Mouse (Mus musculus) bone marrow, adult 2 months (tissue): ENCODE measurements around the gene Grwd1.

Experiments
- CTCF ChIP-seq: fragments of 200-500 bp; IDR thresholded peaks from 2 replicates; pipeline ENCODE4 v1.5.1; 2011; ENCODE audit warnings: low read length, control low read depth; ENCODE audit not compliant: control insufficient read depth, insufficient read depth
- POLR2A ChIP-seq: fragments of 200-500 bp; IDR thresholded peaks from 2 replicates; pipeline ENCODE4 v1.6.1; 2011; ENCODE audit warnings: low read depth, mild to moderate bottlenecking, control low read depth, low read length, borderline replicate concordance; ENCODE audit not compliant: control insufficient read depth

DNA sequence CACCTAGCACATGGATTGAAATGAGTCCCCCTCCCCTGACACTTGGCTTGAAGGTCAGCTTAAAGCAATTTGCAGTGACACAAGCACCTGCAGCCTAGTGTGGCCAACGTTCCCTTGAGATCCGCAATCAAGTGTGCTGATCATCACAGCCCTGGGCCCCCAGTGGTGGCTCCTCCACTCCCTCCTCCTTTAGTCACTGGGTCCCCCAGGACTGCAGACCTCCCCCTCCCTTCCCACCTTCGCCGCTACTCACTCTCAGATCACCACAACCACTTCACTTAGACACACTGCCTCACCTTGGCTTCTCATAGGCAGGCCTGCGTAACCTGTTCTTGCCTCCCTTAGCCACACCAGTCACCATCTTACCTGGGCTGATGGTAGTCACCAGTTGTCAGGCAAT lies 24.8 kb downstream of the Grwd1 start:
- no peak for TF ChIP-seq POLR2A
- no peak for TF ChIP-seq CTCF
